Mouse (Mus musculus) left cerebral cortex, adult 9 months (tissue): ENCODE data around the gene Spats1.
A peak's percentile ranks its signal among the peaks of the same experiment; 100 is the strongest.
"Not testable (repeated sequence)": the region's sequence is repeated elsewhere in the genome, so short reads cannot be mapped to it uniquely, and the experiment has no call there.

ENCODE experiments used
- DNase-seq, 2 experiments: peaks; one replicate each; pipeline ENCODE4 v3.0.0; 2022; ENCODE audit warnings: low spot score in 2 of 2

Spats1 gene

DNA sequence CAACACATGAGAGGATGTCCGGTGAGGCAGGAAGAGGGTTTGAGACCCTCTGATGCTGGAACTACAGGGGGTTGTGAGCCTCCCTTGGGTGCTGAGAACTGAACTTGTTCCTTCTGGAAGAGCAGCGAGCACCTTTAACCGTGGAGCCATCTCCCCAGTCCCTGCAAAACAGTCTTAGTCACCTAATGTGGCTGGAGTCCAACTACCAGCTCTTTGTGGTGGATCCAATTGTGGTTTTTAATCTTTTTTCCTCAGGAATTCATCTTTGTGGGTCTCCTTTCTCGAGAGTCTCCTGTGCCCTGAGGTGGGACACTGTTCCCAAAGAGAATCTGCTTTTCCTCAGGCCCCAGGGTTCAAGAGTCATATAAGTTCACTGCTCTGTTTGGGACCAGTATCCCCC, 29.3 kb downstream of the Spats1 start:
- DNase-seq = no peak

DNA sequence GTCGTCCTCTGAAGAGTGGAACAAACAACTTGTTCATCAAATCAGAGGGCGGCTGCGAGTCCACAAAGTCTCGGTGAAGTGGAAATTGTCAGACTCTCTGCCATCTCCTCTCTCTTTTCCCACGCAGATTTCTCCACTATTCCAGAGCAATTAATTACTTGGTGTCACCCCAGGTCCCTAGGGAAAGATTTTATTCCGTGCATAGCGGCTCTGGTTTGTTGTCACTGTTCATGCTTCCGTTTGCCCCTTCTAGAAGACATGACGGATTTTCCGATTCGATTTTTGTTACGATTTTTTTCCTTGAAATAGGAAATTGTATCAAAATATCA, 41.0 kb downstream of the Spats1 start:
- peak in 1 of 2 experiments; percentile 31 for DNase-seq

DNA sequence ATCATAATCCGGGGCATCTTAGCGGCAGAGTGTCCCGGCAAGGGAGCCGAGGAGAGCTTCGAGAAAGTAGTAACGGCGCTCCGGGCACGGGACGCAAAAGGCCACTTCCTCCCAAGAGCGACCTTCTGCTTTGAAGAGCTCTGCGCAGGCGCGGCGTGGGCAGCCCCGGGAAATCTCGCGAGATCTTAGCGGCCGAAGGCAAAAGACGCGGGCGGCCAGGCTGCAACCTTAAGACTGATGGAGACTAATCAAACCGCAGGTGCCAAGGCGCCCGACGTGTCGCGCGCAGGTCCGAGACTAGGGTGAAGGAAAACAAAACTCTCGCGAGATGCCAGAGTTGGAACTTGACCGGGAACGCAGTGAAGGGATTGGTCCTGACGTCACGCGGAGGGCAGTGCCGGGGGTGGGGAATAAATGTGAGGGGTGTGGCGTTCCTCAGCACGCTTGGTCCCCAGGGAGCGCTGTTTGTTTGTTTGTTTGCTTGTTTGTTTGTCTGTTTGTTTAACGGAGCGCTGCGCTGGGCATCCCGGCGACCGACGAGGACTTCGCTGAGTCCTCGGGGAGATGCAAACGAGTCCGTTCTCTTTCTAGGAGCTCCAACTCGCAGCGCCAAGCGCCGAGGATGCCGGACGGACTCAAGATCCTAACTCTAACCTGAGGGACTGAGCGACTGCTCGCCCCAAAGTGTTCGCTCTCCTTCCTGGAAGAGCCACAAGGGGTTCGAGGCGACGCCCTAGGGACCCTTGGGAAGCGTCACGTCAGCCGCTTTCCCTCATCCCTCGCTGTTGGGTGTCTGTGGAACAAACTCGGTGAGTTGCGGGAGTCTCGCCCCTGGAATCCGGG, 41.6 kb downstream of the Spats1 start, which contains the start of gene Cdc5l:
Gene Cdc5l (minus strand): TSS at position 319 of the 843 bp plus-strand sequence.
- peak; percentile 94 to 97 for DNase-seq

DNA sequence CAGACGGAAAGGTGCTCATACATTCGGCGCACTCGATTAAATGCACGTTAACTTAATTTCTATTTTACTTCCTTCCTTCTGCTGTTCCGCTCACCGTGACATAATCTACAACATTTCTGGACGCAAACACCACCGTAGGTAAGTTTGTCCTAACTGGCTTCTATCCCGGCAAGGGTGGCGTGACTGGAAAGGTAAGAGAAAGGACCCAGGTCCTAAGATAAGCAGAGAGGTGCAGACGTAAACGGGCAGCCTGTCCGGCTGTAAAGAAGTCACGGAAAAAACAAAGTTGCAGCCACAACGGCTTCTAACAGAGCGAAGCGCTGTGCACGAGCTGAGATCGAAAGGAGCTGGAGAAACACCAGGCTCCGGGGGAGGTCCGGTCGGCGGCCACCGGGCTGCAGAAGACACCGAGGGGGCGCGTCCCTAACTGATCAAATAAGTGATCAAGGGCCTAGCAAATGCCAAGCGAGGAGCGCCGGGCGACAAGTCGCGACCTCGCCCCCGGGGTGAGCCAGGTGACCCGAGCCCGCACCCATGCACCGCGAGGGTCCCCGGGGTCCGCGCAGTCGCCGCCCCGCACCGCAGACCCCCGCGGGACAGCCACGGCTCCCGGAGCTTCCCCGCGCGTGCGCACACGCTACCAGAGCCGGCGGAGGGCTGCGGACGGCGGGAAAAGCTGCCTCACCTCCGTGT, 42.4 kb downstream of the Spats1 start:
- DNase-seq = no peak

DNA sequence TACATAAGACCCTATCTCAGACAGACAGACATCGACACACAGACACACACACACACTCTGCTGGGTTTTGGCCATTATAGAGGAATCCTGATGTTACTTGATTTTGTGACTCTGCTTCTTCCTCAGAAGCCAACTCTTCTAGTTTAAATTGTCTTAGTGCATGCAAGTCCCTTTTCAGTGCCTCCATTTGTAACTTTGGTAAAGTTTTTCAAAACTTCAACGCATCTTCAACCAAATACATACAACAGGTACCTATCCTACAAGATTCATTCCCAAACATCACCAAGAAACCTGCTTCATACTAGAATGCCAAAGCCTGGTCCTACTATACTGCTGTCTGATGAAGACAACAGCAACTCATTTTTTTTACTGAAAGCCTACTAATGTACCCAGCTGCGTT, 43.2 kb downstream of the Spats1 start:
- DNase-seq = no peak

DNA sequence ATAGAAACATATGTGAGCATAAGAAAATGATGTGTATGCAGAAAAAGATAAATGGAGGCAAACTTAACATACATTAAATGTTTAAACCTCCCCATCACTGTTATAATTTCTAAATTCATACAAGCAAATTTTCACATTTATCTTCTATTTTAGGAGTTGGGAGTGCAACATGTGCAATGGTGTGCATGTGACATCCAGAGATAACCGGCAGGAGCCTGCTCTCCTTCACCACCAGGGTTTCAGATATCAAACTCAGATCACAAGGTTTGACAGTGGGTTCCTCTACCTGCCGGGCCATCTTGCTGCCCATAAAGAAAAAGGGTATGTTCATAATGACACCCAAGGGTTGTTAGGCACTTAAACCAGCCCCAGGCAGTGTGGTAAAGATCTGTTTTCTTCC, 57.8 kb downstream of the Spats1 start:
- DNase-seq = no peak

DNA sequence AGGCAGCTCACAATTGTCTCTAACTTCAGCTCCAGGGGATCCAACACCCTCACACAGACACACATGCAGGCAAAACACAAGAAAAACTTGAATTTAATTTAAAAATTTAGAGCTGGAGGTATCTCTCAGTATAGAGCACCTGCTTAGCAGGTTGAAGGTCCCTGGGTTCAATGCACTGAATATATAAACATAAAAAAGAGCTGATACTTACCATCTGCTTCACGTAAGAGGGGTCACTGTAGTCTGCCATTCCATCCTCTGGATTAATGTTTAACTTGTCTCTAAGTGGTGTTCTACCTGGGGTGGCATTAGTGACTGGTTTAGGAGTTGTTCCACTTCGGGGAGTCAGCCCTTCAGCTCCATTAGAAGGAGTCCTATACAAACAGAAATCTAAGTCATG, 63.6 kb downstream of the Spats1 start:
- DNase-seq = not testable (repeated sequence)

DNA sequence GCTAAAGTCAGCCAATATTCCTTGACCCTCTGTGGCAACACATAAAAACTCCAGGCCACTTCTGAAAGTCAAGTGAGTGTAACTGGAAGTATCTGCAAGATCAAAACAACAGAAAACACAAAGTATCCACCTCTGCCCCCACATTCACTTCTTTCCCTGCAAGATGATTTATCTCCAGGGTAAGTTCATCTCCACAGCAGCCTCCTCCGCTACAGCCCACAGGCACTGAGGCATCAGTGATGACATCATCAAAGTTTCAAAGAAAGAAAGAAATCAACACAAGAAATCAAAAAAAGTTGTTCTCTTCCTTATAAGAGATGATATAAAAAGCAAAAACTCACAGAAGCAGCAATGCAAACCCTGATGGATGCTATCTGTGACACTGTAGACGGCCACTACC, 66.5 kb downstream of the Spats1 start:
- DNase-seq = no peak

DNA sequence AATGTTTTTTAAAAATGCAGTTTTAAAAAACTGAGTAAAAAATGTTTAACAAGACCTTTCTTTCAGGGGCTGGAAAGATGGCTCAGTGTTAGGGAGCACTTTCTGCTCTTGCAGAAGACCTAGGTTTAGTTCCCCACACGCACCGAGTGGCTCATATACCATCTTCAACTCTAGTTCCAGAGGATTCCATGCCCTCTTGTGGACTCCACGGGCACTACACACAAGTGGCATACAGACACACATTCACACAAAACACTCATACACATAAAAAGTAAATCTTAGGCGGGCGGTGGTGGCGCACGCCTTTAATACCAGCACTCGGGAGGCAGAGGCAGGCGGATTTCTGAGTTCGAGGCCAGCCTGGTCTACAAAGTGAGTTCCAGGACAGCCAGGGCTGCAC, 68.9 kb downstream of the Spats1 start:
- DNase-seq = no peak

DNA sequence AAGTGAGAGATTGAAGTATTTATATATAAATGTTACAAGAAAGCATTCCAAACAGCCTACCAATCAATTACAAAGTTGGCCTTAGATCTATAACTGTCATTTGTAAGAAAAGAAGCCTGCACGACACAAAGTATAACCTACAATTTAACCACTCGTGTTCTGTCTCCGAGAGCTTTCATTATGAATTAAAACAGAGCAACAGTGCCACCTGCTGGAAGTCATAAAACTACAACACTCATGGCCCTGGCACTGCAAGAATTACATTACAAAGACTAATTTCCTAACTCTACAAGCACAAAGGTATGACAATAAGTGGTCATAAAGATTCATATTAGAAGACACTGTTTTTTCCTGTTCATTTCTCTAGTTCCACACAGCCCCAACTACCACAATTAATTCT, 72.0 kb downstream of the Spats1 start:
- DNase-seq = peak in 1 of 2 experiments; percentile 61

DNA sequence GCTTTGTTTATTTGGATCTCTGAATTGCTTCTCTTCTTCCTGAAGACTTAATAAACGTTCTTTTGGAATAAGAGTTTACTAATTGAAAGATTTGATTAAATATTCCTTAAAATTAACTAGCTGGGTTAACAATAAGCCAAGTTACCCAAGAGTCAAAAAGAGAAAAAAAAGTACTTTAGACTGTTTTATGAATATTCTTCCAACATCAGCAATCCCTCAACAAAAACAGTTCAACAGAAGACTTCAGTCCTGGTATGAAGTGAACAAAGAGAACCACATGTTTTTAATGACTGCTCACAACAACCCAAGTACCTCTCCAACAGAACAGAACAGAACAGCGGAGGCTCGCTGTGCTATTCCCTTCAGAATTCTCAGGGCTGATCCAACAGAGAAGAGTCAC, 72.6 kb downstream of the Spats1 start:
- no peak for DNase-seq

DNA sequence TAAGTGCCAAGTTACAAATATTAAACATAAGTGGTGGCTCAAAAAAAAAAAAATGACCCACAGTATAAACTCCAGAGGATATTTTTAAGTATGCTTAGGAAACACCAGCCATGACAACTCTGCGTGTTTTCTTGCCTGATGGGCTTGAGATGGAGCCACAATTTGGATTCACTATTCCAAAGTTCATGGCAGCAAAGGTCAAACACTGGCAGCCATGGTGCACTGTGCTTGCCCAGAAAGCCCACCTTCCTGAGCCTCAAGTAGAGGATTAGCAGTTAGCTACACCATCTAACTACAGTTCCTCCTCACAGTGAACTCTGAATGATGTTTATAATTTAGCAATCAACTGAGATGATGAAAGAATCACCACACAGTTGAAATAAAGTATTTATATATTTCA, 73.1 kb downstream of the Spats1 start:
- DNase-seq = no peak

DNA sequence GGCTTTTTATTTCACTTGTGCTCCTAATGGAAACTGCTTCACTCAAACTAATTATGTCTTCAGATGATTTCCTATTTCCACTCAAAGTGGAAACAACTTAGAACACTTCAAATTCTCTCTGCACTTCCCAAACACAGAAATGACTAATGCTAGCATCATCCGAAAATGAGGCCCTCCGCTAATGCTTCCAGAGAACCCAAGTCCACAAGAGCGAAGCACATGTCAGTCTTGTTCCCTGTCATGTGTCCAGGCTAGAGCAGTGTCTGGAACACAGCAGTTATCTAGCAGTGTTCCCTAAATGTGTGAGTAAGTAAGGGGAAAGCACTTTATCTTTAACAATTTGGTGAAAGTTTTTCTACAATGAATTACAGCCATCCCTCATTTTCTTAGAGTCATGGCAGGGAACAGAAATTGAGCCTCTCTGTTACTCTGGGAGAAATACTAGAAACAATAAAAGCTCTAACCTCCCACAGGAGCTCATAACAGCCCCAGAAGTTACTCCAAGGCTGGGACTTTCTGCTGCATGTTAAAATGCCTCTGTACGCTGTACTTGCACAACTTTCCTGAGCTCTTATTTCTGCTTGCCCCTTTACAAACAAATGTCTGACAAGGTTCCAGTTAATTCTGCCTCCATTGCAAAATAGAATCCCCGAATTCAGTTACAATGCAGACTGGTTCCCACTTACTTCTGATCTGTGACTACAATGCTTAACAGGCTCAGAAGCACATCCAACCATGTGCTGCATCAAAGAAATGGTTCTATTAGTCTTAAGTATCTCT, 73.9 kb downstream of the Spats1 start:
- no peak for DNase-seq

DNA sequence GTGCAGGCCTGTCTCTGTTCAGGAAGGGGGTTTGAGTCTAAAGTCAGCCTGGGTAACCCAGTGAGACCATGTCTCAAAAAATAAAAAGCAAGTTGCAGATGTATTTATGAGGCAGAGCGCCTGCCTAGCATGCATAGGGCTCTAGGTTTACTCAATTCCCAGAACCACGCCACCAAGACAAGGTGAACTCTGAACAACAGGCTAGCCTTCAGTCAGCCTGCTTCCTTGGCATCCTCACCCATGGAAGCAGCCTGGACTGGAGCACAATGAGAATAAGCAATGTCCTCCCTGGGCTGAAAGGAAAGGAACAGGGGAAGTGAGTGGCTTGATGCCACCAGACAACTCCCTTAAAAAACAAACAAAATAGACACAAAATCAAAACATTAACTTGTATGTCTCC, 77.2 kb downstream of the Spats1 start:
- no peak for DNase-seq

DNA sequence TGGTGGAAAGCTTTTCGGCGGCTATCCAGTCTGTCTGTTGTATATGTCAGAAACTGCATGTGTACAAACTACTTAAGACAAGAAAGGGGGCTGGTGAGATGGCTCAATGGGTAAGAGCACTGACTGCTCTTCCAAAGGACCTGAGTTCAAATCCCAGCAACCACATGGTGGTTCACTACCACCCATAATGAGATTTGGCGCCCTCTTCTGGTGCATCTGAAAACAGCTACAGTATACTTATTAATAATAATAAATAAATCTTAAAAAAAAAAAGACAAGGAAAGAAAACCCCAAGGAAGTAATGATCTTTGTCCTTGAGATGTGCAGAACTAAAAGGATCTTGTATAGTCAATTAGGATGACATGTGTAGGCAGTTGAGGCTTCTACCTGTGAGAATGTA, 77.7 kb downstream of the Spats1 start:
- DNase-seq = no peak

DNA sequence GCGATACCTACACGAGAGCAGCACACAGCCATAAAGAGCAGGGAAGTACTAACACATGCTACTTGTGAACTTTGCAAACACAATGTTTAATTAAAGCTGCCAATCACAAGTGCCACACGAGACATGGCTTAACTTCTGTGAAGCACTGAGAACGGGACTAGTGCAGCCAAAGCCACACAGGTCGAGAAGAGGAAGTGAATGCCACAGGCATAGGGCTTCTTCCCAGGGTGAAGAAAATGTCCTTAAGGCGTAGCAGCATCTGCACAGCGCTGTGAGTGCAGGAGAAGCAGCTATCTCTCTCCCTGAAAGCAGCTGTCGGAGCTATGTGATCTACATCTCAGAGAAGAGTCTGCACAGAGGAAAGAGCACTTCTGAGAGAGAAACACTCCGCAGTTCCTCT, 80.6 kb downstream of the Spats1 start:
- no peak for DNase-seq

DNA sequence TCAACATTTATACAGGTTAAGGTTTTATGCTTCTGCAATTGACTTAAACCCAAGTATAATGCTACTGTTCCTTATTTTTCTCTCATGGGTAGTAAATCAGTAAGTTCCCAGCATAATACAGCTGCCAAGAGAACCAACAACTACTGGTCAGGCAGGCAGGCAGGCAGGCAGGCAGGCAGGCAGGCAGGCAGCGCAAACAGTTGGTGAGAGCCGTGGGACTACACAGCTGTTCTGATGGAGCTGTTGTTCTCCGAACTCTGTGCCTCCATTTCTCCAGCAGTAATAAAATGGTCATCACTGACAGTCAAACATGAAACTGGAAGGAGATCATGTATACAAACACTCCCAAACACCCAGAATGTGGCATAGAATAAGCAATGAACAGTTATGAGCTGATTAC, 81.5 kb downstream of the Spats1 start:
- no peak for DNase-seq
